Mouse (Mus musculus): ENCODE measurements at regions not wholly inside any gene's neighbourhood (a gene's known extent, or its start where the extent isn't known, plus 50 kb on each side); places are given as distances from the start of the nearest gene placed in this dataset.
"Not testable (repeated sequence)": the region's sequence is repeated elsewhere in the genome, so short reads cannot be mapped to it uniquely, and the experiment has no call there.

- WGBS, result 100% methylated on average over 1 of the region's 1 CpGs
- H3K27ac ChIP-seq, result no peak overlapping the region
These were observed 251.7 kb upstream of the Crbn start for GRCm38 (mm10) chr6:107051604-107052003.

GRCm38 (mm10) chr6:107052180-107052579, 252.3 kb upstream of the Crbn start:
- no peak for ATAC-seq (ENCODE audit: low FRiP score, low read depth)
- 72% methylated on average over 1 of the region's 1 CpGs for WGBS
- Histone ChIP-seq H3K9ac (no peak overlapping the region), H3K4me3 (no peak overlapping the region), H3K9me3 (no peaks in the 10 kb centered on the region), H3K36me3 (no peaks in the 10 kb centered on the region), H3K4me1 (no peaks in the 10 kb centered on the region), H3K4me2 (replicated peaks) (no peak overlapping the region), H3K27me3 (no peaks in the 10 kb centered on the region), H3K27ac (no peak overlapping the region)

More at GRCm38 (mm10) chr6:107051604-107052003, 251.7 kb upstream of the Crbn start:
- Histone ChIP-seq H3K4me3 (no peak overlapping the region), H3K36me3 (no peaks in the 10 kb centered on the region), H3K4me2 (replicated peaks) (no peak overlapping the region), H3K9me3 (no peaks in the 10 kb centered on the region), H3K27me3 (no peaks in the 10 kb centered on the region), H3K4me1 (no peaks in the 10 kb centered on the region), H3K9ac (no peak overlapping the region)
- ATAC-seq (ENCODE audit: low FRiP score, low read depth), result no peak

GRCm38 (mm10) chr6:107059001-107059765, 259.3 kb upstream of the Crbn start:
- Histone ChIP-seq H3K27ac (no peak overlapping the region), H3K36me3 (no peaks in the 10 kb centered on the region), H3K9me3 (no peaks in the 10 kb centered on the region), H3K4me3 (no peak overlapping the region), H3K4me1 (no peaks in the 10 kb centered on the region), H3K9ac (no peak overlapping the region), H3K4me2 (replicated peaks) (no peak overlapping the region), H3K27me3 (no peaks in the 10 kb centered on the region)
- 88% methylated on average over 3 of the region's 3 CpGs for WGBS
- ATAC-seq (ENCODE audit: low FRiP score, low read depth), result no peak

DNA sequence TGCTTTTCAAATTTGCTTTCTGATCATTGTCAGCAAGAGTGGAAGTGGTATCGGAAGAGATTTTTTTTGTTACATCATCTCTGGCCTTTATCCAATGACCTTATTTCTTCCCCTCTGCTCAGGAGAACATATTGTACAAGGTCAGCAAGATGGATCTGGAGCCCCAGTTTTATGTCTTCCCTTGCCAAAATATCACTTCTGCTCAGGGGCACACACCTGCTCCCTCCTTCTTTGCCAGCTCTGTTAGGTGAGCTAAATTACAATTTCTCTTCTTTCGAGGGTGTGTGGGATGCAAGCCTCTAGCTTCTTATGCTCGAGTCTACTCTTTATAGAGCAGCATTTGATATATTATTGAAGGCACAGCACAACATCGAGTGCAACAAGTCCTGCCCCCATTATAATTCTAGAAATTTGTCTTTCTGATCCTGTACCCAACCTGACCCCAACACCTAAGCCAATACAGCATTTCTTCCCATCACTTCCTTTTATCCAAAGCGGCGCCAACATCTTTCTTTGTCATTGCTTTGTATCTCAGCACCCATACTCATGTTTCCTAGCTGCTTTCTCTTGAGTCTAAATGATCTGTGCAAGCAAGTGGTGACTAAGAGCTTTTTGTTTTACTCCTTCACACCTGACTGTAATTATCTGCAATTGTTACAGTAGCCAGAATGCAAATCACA, 263.1 kb upstream of the Crbn start:
- 82% methylated on average over 6 of the region's 6 CpGs for WGBS
- no peaks in the 10 kb centered on the region for H3K4me1 ChIP-seq
- H3K27ac ChIP-seq, result no peak overlapping the region
- no peak for ATAC-seq (ENCODE audit: low FRiP score, low read depth)
- H3K4me3 ChIP-seq, result no peak overlapping the region
- H3K36me3 ChIP-seq, result no peaks in the 10 kb centered on the region
- no peaks in the 10 kb centered on the region for H3K9me3 ChIP-seq
- no peak overlapping the region for H3K9ac ChIP-seq
- no peaks in the 10 kb centered on the region for H3K27me3 ChIP-seq
- no peak overlapping the region for H3K4me2 ChIP-seq (replicated peaks)

DNA sequence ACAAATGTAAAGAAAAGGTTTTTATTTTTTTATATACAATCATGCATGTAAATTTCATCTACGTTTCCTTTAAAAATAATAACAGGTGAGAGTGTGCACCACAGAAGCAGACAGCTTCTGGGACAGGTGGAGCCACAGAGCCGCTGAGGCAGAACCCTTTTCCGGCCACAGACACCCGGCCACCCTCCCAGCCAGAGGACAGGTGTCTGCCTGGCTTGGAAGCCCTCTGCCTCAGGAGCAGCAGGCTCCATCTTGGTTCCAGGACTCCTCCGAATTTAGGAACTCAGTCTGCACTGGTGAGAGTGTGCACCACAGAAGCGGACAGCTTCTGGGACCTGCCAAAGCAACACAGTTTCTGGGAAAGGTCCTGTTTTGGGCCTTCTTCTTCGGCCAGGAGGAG, 270.6 kb upstream of the Crbn start:
- Histone ChIP-seq H3K27ac (no peak overlapping the region), H3K4me3 (no peak overlapping the region), H3K36me3 (no peaks in the 10 kb centered on the region), H3K4me1 (no peaks in the 10 kb centered on the region), H3K9ac (no peak overlapping the region), H3K27me3 (no peaks in the 10 kb centered on the region), H3K4me2 (replicated peaks) (no peak overlapping the region), H3K9me3 (no peaks in the 10 kb centered on the region)
- WGBS, result 81% methylated on average over 7 of the region's 7 CpGs
- no peak for ATAC-seq (ENCODE audit: low FRiP score, low read depth)

DNA sequence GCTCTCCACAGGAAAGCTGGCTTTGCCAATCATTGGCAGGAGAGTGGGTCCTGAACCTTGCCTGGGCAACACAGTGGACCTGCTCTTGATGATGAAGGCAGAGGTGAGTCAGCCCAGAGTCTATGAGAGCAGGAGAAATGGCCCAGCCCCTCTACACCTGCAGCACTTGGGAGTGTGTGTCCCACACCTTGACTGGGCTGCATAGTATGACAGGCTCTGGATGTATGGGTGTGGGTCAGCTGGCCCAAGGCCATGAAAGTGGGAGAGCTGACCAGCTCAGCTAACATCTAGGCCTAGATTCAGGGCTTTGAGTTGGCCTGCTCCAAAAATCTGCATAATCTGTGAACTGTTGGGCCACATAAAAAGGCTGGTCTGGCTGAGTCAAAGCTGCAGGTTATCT, 292.7 kb upstream of the Crbn start:
- Histone ChIP-seq H3K4me1 (no peaks in the 10 kb centered on the region), H3K4me2 (replicated peaks) (no peak overlapping the region), H3K9me3 (no peaks in the 10 kb centered on the region), H3K27ac (no peak overlapping the region), H3K36me3 (no peaks in the 10 kb centered on the region), H3K27me3 (no peaks in the 10 kb centered on the region), H3K4me3 (no peak overlapping the region), H3K9ac (no peak overlapping the region)
- ATAC-seq (ENCODE audit: low FRiP score, low read depth), result peak; percentile 36; the same call in 1 of the 2 replicates

DNA sequence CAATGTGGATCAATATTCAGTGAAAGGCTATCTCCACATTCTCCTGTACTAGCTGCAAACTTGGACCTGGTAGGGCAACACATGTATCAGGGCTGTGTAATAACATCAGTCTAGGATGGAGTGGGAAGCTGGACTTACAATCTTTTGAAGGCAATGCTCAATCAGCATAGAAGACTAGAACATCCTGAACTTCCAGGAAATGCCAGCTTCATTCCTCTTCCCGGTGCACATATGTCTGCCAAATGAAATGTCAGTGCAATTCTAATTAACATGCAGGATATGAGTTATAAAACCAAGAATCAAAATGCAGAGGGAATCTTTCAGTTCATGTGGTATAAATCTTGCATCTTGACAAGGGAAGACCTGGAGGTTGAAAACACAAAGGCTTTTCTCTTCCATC, 328.8 kb upstream of the Crbn start:
- H3K9me3 ChIP-seq, result no peaks in the 10 kb centered on the region
- 84% methylated on average over 1 of the region's 1 CpGs for WGBS
- no peaks in the 10 kb centered on the region for H3K4me1 ChIP-seq
- H3K4me2 ChIP-seq (replicated peaks), result no peak overlapping the region
- no peak overlapping the region for H3K27ac ChIP-seq
- H3K4me3 ChIP-seq, result no peak overlapping the region
- no peak for ATAC-seq (ENCODE audit: low FRiP score, low read depth)
- no peaks in the 10 kb centered on the region for H3K27me3 ChIP-seq
- no peak overlapping the region for H3K9ac ChIP-seq
- no peaks in the 10 kb centered on the region for H3K36me3 ChIP-seq

- WGBS, result 65% methylated on average over 3 of the region's 3 CpGs
- Histone ChIP-seq H3K4me1 (no peaks in the 10 kb centered on the region), H3K27me3 (no peaks in the 10 kb centered on the region), H3K27ac (no peak overlapping the region), H3K4me2 (replicated peaks) (no peak overlapping the region), H3K4me3 (no peak overlapping the region), H3K36me3 (no peaks in the 10 kb centered on the region), H3K9ac (no peak overlapping the region), H3K9me3 (no peaks in the 10 kb centered on the region)
- ATAC-seq (ENCODE audit: low FRiP score, low read depth), result no peak
These were observed 361.7 kb upstream of the Lrrn1 start for GRCm38 (mm10) chr6:107167736-107168491.

DNA sequence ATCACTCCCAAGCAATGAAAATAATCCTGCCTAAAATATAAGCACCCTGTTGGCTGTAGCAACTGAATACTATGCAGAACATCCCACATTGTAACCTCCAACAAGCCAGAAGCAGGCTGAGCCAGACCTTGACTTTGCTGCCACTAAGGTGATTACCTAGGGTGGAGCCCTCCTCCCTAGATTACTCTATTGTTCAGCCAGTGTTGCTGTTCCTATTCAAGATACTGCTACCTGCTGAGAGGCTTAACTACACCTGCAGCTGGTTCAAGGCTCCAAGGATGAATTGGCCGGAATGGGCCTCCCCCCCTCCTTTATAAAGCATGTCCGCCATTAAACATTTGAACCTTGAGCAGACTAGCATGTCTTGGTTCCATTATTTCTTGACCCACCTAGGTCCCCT, 311.3 kb upstream of the Lrrn1 start:
- H3K9ac ChIP-seq, result no peak overlapping the region
- no peak overlapping the region for H3K4me3 ChIP-seq
- no peaks in the 10 kb centered on the region for H3K36me3 ChIP-seq
- H3K9me3 ChIP-seq, result no peaks in the 10 kb centered on the region
- no peaks in the 10 kb centered on the region for H3K4me1 ChIP-seq
- H3K27ac ChIP-seq, result no peak overlapping the region
- no peak for ATAC-seq (ENCODE audit: low FRiP score, low read depth)
- H3K27me3 ChIP-seq, result no peaks in the 10 kb centered on the region
- H3K4me2 ChIP-seq (replicated peaks), result no peak overlapping the region
- WGBS, result 85% methylated on average over 2 of the region's 2 CpGs

GRCm38 (mm10) chr6:107218721-107219120, 310.8 kb upstream of the Lrrn1 start:
- no peaks in the 10 kb centered on the region for H3K9me3 ChIP-seq
- H3K27me3 ChIP-seq, result no peaks in the 10 kb centered on the region
- H3K9ac ChIP-seq, result no peak overlapping the region
- 70% methylated on average over 4 of the region's 4 CpGs for WGBS
- ATAC-seq (ENCODE audit: low FRiP score, low read depth), result no peak
- H3K27ac ChIP-seq, result no peak overlapping the region
- H3K4me3 ChIP-seq, result no peak overlapping the region
- H3K4me2 ChIP-seq (replicated peaks), result no peak overlapping the region
- H3K36me3 ChIP-seq, result no peaks in the 10 kb centered on the region
- H3K4me1 ChIP-seq, result no peaks in the 10 kb centered on the region

DNA sequence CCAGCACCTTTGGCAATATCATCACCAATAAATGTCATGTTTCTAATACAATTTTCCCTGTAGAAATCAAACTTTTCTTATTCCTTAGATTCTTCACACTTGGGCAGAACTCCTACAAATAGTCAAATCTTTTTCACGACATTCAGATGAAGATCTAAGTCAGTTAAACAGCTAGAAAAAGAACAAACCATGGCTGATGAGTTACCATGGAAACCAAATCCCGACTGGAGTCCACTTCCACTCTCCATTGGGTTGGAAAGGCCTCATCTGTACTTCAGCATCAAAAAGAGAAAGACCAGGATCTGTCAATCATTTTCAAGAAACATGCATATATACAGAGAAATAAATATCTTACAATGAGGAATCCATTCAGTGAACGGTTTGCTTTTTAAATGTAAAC, 307.0 kb upstream of the Lrrn1 start:
- Histone ChIP-seq H3K4me2 (replicated peaks) (no peak overlapping the region), H3K9me3 (no peaks in the 10 kb centered on the region), H3K27ac (no peak overlapping the region), H3K4me1 (no peaks in the 10 kb centered on the region), H3K4me3 (no peak overlapping the region), H3K27me3 (no peaks in the 10 kb centered on the region), H3K36me3 (no peaks in the 10 kb centered on the region), H3K9ac (no peak overlapping the region)
- 75% methylated on average over 3 of the region's 3 CpGs for WGBS
- ATAC-seq (ENCODE audit: low FRiP score, low read depth), result no peak

- H3K9ac ChIP-seq; ATAC-seq (ENCODE audit: low FRiP score, low read depth); H3K4me3 ChIP-seq; H3K27ac ChIP-seq; H3K4me2 ChIP-seq (replicated peaks); H3K36me3 ChIP-seq; H3K27me3 ChIP-seq; H3K4me1 ChIP-seq; H3K9me3 ChIP-seq: not testable (repeated sequence)
- WGBS, result 91% methylated on average over 6 of the region's 6 CpGs
These were observed 299.7 kb upstream of the Lrrn1 start for GRCm38 (mm10) chr6:107229843-107230242.

Data from limb, embryonic 13.5 days (tissue).